Mouse (Mus musculus): ENCODE results near the gene Socs2. TPM values are rescaled to one million over a fixed set of nuclear protein-coding genes. Genes with fewer than 3 reads are reported as not detected.

The Socs2 gene
- polyA plus RNA-seq, 1 experiment = 10.2 TPM

- TF ChIP-seq POLR2A (IDR thresholded peaks at IDR 0.05; ENCODE audit: low read depth, low read length) (no peak), CTCF (IDR thresholded peaks at IDR 0.05; ENCODE audit: extremely low read depth, insufficient read depth, insufficient read length, insufficient replicate concordance) (no peak)
- WGBS = 91% methylated on average over 4 of the region's 4 CpGs
- DNase-seq (ENCODE audit: low read depth in 1 of 2, low spot score in 2 of 2) = no peak
- peaks cover 10% of the 10 kb centered on the region for H3K4me1 ChIP-seq (ENCODE audit: control insufficient read depth, insufficient read depth, insufficient read length)
- no peak overlapping the region for H3K4me3 ChIP-seq (ENCODE audit: extremely low read depth, insufficient read depth, insufficient read length)
- no peaks in the 10 kb centered on the region for H3K36me3 ChIP-seq (ENCODE audit: control insufficient read depth, insufficient read depth, low read length)
- H3K27ac ChIP-seq (ENCODE audit: insufficient read depth, low read length) = no peak overlapping the region
- H3K27me3 ChIP-seq (ENCODE audit: control insufficient read depth, insufficient read depth, low read length) = peaks cover 12% of the 10 kb centered on the region
Measured at GRCm38 (mm10) chr10:95410209-95410608, 6.8 kb downstream of the Socs2 start.

GRCm38 (mm10) chr10:95409149-95409548 is 7.8 kb downstream of the Socs2 start:
- DNase-seq (ENCODE audit: low read depth in 1 of 2, low spot score in 2 of 2) = no peak
- Histone ChIP-seq H3K36me3 (ENCODE audit: control insufficient read depth, insufficient read depth, low read length) (no peaks in the 10 kb centered on the region), H3K4me1 (ENCODE audit: control insufficient read depth, insufficient read depth, insufficient read length) (peaks cover 1% of the 10 kb centered on the region), H3K4me3 (ENCODE audit: extremely low read depth, insufficient read depth, insufficient read length) (no peak overlapping the region), H3K27me3 (ENCODE audit: control insufficient read depth, insufficient read depth, low read length) (peaks cover 2% of the 10 kb centered on the region), H3K27ac (ENCODE audit: insufficient read depth, low read length) (no peak overlapping the region)
- TF ChIP-seq POLR2A (IDR thresholded peaks at IDR 0.05; ENCODE audit: low read depth, low read length) (no peak), CTCF (IDR thresholded peaks at IDR 0.05; ENCODE audit: extremely low read depth, insufficient read depth, insufficient read length, insufficient replicate concordance) (no peak)
- 95% methylated on average over 7 of the region's 7 CpGs for WGBS

- WGBS = 90% methylated on average over 9 of the region's 9 CpGs
- no peak overlapping the region for H3K27ac ChIP-seq (ENCODE audit: insufficient read depth, low read length)
- no peaks in the 10 kb centered on the region for H3K4me1 ChIP-seq (ENCODE audit: control insufficient read depth, insufficient read depth, insufficient read length)
- H3K27me3 ChIP-seq (ENCODE audit: control insufficient read depth, insufficient read depth, low read length) = no peaks in the 10 kb centered on the region
- H3K4me3 ChIP-seq (ENCODE audit: extremely low read depth, insufficient read depth, insufficient read length) = no peak overlapping the region
- H3K36me3 ChIP-seq (ENCODE audit: control insufficient read depth, insufficient read depth, low read length) = no peaks in the 10 kb centered on the region
- no peak for TF ChIP-seq POLR2A (IDR thresholded peaks at IDR 0.05; ENCODE audit: low read depth, low read length)
- TF ChIP-seq CTCF (IDR thresholded peaks at IDR 0.05; ENCODE audit: extremely low read depth, insufficient read depth, insufficient read length, insufficient replicate concordance) = no peak
- no peak for DNase-seq (ENCODE audit: low read depth in 1 of 2, low spot score in 2 of 2)
Measured at GRCm38 (mm10) chr10:95408487-95408886, 8.5 kb downstream of the Socs2 start.

GRCm38 (mm10) chr10:95407541-95408160 is 9.3 kb downstream of the Socs2 start:
- 81% methylated on average over 12 of the region's 12 CpGs for WGBS
- Histone ChIP-seq H3K4me1 (ENCODE audit: control insufficient read depth, insufficient read depth, insufficient read length) (no peaks in the 10 kb centered on the region), H3K27me3 (ENCODE audit: control insufficient read depth, insufficient read depth, low read length) (no peaks in the 10 kb centered on the region), H3K27ac (ENCODE audit: insufficient read depth, low read length) (no peak overlapping the region), H3K36me3 (ENCODE audit: control insufficient read depth, insufficient read depth, low read length) (no peaks in the 10 kb centered on the region), H3K4me3 (ENCODE audit: extremely low read depth, insufficient read depth, insufficient read length) (no peak overlapping the region)
- TF ChIP-seq POLR2A (IDR thresholded peaks at IDR 0.05; ENCODE audit: low read depth, low read length) = no peak
- no peak for TF ChIP-seq CTCF (IDR thresholded peaks at IDR 0.05; ENCODE audit: extremely low read depth, insufficient read depth, insufficient read length, insufficient replicate concordance)
- DNase-seq (ENCODE audit: low read depth in 1 of 2, low spot score in 2 of 2) = no peak

- Histone ChIP-seq H3K27me3 (ENCODE audit: control insufficient read depth, insufficient read depth, low read length) (no peaks in the 10 kb centered on the region), H3K27ac (ENCODE audit: insufficient read depth, low read length) (no peak overlapping the region), H3K4me1 (ENCODE audit: control insufficient read depth, insufficient read depth, insufficient read length) (no peaks in the 10 kb centered on the region), H3K36me3 (ENCODE audit: control insufficient read depth, insufficient read depth, low read length) (no peaks in the 10 kb centered on the region), H3K4me3 (ENCODE audit: extremely low read depth, insufficient read depth, insufficient read length) (no peak overlapping the region)
- TF ChIP-seq CTCF (IDR thresholded peaks at IDR 0.05; ENCODE audit: extremely low read depth, insufficient read depth, insufficient read length, insufficient replicate concordance) (no peak), POLR2A (IDR thresholded peaks at IDR 0.05; ENCODE audit: low read depth, low read length) (no peak)
- DNase-seq (ENCODE audit: low read depth in 1 of 2, low spot score in 2 of 2) = no peak
- 88% methylated on average over 2 of the region's 2 CpGs for WGBS
Measured at GRCm38 (mm10) chr10:95404774-95405173, 12.2 kb downstream of the Socs2 start.

- Histone ChIP-seq H3K36me3 (ENCODE audit: control insufficient read depth, insufficient read depth, low read length) (no peaks in the 10 kb centered on the region), H3K4me1 (ENCODE audit: control insufficient read depth, insufficient read depth, insufficient read length) (peaks cover 4% of the 10 kb centered on the region; the same call in 1 of the 2 replicates), H3K4me3 (ENCODE audit: extremely low read depth, insufficient read depth, insufficient read length) (no peak overlapping the region), H3K27me3 (ENCODE audit: control insufficient read depth, insufficient read depth, low read length) (peaks cover 1% of the 10 kb centered on the region; the same call in 1 of the 2 replicates), H3K27ac (ENCODE audit: insufficient read depth, low read length) (no peak overlapping the region)
- no peak for DNase-seq (ENCODE audit: low read depth in 1 of 2, low spot score in 2 of 2)
- WGBS = 86% methylated on average over 13 of the region's 13 CpGs
- TF ChIP-seq CTCF (IDR thresholded peaks at IDR 0.05; ENCODE audit: extremely low read depth, insufficient read depth, insufficient read length, insufficient replicate concordance) = no peak
- no peak for TF ChIP-seq POLR2A (IDR thresholded peaks at IDR 0.05; ENCODE audit: low read depth, low read length)
Measured at GRCm38 (mm10) chr10:95399689-95400354, 17.2 kb downstream of the Socs2 start.

- 17% methylated on average over 18 of the region's 18 CpGs for WGBS
- no peak for DNase-seq (ENCODE audit: low read depth in 1 of 2, low spot score in 2 of 2)
- Histone ChIP-seq H3K27ac (ENCODE audit: insufficient read depth, low read length) (no peak overlapping the region), H3K4me3 (ENCODE audit: extremely low read depth, insufficient read depth, insufficient read length) (no peak overlapping the region; the same call in 1 of the 2 replicates), H3K36me3 (ENCODE audit: control insufficient read depth, insufficient read depth, low read length) (no peaks in the 10 kb centered on the region), H3K4me1 (ENCODE audit: control insufficient read depth, insufficient read depth, insufficient read length) (peaks cover 4% of the 10 kb centered on the region; the same call in 1 of the 2 replicates), H3K27me3 (ENCODE audit: control insufficient read depth, insufficient read depth, low read length) (peaks cover 1% of the 10 kb centered on the region; the same call in 1 of the 2 replicates)
- TF ChIP-seq POLR2A (IDR thresholded peaks at IDR 0.05; ENCODE audit: low read depth, low read length) = no peak
- TF ChIP-seq CTCF (IDR thresholded peaks at IDR 0.05; ENCODE audit: extremely low read depth, insufficient read depth, insufficient read length, insufficient replicate concordance) = no peak
Measured at GRCm38 (mm10) chr10:95398489-95398888, 18.5 kb downstream of the Socs2 start.

Data from spleen, adult 2 months (tissue).